Mouse (Mus musculus) gastrocnemius, postnatal 4 days (tissue): ENCODE results near the gene Mto1. TPM values are rescaled to one million over a fixed set of nuclear protein-coding genes. Genes with fewer than 3 reads are reported as not detected.
"Not testable (repeated sequence)": the region's sequence is repeated elsewhere in the genome, so short reads cannot be mapped to it uniquely, and the experiment has no call there.

Experiments used
- DNase-seq, 2 experiments: peaks; one replicate each; pipeline ENCODE4 v3.0.0; 2021 to 2022; ENCODE audit warnings: low spot score in 2 of 2, mixed read lengths in 2 of 2
- total RNA-seq, 2 experiments: library from RNA; stranded (reverse); gene quantifications; 2 replicates each; pipeline ENCODE4 v1.2.3; 2021

Mto1 gene
- total RNA-seq, 2 experiments from 2014 or later = 14.7 to 17.4 TPM

DNA sequence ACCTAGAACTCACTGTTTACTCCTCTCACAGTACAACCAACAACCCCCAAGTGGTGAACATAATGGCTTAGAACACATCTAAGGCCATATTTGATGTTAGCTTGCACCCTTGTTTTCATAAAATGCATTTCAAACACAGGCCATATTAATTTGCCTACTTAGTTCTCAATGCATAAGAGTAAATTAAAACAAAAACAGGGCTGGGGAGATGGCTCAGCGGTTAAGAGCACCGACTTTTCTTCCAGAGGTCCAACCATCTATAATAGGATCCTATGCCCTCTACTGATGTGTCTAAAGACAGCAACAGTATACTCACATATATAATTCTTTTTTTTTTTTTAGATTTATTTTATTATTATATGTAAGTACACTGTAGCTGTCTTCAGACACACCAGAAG lies 27.4 kb downstream of the Mto1 start:
- DNase-seq = no peak

DNA sequence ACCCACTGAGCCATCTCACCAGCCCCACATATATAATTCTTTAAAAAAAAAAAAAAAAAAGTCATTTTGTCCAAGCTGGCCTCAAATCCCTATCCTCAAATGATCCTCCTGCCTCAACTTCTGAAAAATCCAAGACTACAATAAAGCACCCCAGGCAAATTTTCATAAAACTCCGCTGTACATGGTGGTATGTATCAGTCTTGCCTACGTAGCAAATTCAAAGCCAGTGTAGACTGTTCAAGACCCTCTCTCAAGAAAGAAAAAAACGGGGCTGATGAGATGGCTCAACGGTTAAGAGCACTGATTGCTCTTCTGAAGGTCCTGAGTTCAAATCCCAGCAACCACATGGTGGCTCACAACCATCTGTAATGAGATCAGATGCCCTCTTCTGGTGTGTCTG lies 27.9 kb downstream of the Mto1 start:
- DNase-seq = no peak

DNA sequence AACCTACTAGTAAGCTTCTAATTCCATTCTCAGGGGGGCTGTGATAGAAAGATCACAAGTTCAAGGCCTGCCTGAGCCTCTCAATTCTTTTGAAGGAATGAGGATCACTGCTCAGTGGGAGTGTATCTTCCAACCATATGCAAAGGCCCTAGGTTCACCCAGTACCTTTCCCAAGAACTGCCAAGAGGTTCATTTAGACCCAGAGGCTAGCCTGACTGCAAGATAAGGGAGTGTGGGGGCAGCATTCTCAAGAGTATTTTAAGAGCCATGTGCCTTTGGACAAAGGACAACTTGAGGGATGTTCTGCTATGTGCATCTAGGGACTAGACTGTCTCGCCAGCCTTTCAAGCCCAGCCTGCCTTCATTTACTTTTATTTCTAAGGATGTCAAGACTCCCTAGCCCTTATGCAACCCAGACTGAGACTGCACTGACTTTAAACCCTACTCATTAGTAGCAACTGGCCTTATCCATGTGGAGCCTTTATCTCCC lies 28.6 kb downstream of the Mto1 start:
- DNase-seq = no peak

DNA sequence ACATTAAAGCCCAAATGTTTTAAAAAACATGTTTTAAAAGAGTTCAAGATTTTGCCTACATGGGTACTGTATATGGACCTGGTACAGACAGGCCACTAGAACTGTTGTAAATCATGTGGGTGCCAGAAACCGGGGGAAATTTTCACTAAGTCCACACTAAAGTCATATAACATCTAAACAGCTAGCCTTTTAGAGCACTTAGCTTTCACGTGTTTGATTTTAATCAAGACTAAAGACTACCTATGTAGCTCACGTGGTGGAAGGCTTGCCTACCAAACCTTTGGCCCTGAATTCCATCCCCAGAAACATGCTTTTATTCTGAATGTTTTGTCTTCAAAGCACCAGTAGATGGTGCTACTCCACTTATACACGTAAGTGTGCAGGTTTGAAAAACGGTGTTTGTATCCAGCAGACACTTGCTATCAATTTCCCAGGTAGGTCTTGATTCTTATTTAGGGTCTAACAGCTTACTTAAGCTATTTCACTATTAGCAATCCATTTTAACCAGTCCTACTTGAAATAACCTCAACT lies 29.1 kb downstream of the Mto1 start:
- no peak for DNase-seq

DNA sequence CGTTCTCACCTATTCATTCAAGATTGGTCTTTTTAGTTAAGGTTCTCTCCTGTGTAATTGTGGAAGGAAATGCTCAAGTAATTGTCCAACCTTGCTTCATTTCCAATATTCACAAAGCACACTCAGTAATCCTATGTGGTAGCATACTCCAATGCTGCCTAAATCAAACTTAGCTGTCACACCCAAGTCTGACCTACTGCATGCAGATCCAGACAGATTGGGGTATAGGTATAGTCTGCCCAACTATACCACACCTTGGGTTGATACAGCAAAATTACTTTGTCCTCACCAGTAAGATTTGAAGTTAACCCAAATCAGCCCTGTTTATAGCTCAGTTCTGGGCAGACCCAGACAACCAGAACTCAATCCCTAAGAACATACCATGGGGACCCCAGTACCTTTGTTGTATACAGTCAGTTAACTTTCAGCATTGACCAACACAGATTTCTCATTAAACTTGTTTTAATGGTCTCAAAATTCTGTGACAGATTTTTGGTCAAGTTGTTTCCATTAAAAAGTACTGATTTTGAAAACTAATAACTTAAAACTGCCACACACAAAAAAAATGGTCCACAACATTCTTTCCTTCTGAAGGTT lies 30.1 kb downstream of the Mto1 start:
- DNase-seq = not testable (repeated sequence)

DNA sequence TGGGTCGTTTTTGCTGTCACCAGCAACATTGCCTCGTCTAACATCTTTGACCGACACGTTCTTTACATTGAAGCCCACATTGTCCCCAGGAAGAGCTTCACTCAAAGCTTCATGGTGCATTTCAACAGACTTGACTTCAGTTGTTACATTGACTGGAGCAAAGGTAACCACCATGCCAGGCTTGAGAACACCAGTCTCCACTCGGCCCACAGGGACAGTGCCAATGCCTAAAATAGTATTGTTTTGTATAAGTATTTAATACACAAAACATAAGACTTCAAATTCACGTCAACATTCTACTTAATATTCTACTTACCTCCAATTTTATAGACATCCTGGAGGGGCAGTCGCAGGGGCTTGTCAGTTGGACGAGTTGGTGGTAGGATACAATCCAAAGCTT lies 31.3 kb downstream of the Mto1 start:
- DNase-seq = not testable (repeated sequence)

DNA sequence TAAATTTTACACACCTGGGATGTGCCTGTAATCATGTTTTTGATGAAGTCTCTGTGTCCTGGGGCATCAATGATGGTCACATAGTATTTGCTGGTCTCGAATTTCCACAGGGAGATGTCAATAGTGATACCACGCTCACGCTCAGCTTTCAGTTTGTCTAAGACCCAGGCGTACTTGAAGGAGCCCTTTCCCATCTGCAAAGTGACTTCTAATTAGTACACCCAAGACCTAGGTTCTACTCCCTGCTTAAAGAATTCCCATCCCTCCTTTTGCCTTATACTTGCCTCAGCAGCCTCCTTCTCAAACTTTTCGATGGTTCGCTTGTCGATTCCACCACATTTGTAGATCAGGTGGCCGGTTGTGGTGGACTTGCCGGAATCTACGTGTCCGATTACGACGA lies 32.2 kb downstream of the Mto1 start:
- DNase-seq = not testable (repeated sequence)

DNA sequence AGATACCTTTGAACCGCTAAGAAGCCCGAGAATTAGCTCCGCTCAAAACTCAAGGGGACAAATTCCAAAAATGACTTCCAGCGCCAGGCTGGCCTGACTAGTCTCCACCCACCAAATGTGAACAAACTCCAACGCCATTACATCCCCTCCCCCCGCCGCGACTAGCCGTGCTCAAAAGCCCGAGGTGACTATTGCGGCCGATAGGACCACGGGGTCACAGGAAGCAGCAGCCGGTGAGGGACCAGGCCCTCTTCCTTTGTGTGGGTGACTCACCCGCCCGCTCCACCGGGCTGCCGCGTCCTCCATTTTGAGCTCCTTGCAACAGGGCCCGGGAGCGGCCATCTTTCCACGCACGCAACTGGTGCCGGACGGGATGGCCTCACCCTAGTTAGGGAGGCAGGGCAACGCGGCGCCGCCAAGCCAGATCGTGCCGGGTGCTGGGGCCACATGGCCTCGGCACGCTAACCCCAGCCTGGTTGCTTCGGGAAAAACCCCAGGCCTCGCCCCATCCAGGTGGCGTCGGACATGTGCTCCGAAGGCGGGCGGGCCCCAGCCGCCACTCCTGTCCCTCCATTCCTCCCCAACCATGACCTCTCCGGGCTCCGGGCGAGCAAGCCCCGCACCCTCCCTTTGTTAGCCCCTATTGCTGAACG lies 32.8 kb downstream of the Mto1 start:
- DNase-seq = peak; percentile 73 to 82

DNA sequence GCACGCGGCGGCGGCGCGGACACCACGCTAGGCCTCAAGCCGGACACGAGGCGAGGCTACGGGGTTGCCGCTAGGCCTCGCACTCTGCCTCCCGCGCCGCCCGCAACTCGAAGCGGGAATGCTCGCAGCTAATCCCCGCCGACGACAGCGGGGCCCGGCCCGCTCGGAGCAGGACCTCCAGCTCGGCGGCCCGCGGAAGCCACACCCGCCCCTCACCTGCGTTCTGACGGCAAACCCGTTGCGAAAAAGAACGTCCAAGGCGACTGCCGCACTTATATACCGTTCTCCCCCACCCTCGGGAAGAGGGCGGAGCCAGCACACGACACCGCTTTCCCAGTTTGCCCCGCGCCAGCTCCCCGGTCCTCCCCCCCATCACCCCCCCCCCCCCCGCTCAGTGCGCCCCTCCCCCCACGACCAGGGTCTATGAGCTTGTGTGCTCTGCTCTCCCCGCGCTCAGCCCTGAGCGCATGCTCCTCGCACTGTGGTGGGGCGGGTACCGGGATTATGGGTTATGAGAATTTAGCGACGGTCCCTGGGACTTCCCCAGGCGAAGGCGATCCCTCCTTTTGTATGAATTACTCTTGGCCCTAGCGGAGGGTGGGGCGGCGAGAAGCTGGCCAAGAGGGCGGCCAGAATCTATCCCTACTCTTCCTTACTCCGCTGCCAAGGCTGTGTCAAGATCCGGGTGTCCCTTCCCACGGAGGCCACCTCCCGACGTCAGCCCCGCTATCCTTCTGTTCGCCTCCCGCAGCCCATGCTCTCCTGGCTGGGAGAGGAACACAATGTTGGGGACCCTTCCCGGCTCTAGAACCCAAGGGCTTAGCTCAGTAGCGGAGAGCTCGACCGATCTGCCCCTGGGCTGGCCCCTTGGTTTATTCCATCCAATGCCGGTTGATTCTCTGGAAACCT lies 33.7 kb downstream of the Mto1 start:
- peak; percentile 85 to 93 for DNase-seq

DNA sequence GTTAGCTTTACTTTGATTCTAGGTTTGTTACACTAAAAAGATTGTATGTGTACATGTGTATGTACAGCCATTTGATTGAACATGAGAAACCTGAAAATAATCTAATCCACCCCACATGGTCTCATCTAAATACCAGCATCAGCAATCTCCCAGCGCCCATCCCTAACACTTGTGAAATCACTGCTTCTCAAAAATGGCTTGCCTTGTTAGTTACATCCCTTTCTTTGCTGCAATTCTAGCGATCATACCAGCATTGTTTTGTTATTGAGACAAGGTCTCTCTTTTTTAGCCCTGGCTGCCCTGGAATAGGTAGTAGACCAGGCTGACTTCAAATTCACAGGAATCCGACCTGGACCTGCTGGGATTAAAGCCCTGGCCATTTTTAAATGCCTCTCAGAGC lies 34.4 kb downstream of the Mto1 start:
- DNase-seq = no peak

DNA sequence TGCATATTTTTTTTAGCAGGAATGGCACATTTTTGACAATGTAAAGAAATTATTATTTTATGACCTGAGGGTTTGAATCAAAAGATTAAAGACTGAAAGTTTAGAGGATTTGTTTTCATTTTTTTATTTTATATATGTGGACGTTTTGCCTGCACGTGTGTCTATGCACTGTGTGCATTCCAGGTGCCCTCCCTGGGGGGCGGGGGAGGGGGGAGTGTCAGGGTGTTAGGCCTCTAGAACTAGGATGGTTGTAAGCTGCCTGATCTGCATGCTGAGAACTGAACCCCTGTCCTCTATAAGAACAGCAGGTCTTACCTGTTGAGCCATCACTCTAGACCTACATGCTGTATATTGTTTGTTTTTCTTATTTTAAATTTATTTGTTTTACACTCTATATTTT lies 36.7 kb downstream of the Mto1 start:
- no peak for DNase-seq

DNA sequence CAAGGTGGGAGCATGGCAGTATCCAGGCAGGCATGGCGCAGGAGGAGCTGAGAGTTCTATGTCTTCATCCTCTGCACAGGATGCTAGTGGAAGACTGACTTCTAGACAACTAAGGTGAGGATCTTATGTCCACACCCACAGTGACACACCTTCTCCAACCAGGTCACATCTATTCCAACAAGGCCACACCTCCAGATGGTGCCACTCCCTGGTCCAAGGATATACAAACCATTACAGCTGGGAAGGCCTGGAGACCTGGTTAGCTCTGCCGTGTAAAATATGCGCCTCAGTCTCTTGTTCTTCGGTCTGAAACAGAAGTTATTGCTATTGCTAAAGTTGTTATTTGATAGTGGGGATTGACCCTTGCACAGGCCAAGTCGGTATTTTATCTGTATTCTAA lies 40.0 kb downstream of the Mto1 start:
- not testable (repeated sequence) for DNase-seq

DNA sequence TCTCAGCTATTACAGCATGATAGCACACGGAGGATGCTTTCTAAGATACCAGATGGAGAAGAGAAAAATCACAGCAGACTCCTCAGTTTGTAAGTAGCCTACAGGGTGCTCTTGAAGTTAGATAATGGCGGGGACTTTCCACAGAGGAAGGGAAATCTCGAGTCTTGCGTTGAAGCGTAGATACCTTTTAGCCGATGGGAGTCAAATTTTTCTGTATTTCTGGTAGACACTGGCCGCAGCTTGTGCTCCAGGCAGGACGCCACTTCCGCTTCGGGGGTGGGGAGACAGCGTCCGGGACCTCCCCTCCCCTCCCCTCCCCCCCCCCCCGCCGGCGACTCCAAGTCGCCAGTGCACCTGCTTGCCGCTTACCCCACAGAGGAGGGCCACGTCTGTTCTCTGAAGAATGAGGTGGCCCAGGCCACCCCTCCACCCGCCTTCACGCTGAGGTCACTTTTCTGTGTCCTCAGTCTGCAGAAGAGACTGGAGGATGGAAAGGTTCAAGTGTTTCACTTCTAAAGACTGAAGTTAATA lies 40.9 kb downstream of the Mto1 start, which contains the start of gene Eef1a1:
TSS of gene Eef1a1 (minus strand) at position 262 of the 531 bp plus-strand sequence.
- peak; percentile 30 to 63 for DNase-seq

DNA sequence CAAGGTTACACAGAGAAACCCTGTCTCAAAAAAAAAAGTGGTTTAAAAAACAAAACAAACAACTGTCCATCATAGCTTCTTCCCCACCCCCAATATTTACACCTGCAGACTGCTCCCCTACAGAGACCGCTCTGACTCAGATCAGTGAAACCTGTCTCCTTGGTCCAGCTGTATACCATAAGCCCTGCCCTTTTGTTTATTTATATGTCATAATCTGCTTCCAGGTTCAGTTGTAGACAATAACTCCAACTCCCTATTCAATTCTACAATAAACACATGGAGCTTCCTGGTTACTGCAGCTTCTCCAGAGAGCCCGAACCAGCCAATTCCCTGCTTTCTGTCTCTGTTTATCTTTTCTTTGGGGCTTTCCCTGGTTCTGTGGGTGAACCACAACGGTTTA lies 43.2 kb downstream of the Mto1 start:
- DNase-seq = no peak

DNA sequence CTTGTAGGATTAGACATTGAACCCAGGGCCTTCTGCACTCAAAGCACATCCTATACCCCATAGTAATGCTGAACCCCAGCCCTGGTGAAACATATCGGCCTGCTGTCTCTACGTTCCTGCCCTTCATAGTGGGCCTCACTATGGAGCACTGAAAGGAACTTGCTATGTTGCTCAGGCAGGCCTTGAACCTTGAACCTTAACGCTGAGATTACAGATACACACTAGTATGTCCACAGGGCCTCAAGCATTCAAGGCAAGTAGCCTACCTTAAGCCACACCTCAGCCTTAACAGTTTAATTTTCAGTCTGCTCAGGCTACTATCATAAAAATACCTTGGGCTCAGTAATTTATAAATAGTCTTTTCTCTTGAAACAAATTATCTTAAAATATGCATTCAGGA lies 44.2 kb downstream of the Mto1 start:
- no peak for DNase-seq

DNA sequence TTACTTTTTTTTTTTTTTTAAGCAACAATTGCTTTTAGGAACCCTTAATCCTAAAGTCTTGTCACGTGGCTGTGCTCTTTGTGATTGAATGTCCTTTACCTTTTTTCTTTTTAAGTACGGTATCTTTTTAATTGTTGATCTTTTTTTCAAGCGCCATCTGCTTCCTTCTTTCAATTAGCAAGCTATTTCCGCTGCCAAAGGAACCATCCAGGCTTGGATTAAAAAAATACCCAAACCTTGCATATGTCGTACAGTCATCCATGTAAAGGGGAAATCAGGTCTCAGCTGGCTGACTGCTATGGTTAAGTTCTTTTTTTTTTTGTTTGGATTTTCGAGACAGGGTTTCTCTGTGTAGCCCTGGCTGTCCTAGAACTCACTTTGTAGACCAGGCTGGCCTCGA lies 45.2 kb downstream of the Mto1 start:
- no peak for DNase-seq

DNA sequence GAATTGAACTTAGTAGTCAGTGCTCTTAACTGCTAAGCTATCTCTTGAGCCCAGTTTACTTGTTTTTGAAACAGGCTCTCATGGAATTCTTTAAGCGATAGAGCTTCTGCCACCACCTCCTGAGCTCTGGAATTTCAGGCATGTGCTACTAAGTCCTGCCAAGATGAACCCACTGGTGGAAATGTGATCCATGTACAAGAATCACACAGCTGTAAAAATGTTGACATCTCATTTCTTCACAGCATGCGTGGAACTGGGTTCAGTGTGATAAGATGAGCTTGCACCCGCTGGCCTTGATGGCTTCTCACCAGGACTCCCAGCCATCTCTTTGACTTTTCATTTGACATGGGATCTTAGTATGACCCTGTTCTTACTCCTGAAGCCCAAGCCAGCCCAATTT lies 52.4 kb downstream of the Mto1 start:
- no peak for DNase-seq

DNA sequence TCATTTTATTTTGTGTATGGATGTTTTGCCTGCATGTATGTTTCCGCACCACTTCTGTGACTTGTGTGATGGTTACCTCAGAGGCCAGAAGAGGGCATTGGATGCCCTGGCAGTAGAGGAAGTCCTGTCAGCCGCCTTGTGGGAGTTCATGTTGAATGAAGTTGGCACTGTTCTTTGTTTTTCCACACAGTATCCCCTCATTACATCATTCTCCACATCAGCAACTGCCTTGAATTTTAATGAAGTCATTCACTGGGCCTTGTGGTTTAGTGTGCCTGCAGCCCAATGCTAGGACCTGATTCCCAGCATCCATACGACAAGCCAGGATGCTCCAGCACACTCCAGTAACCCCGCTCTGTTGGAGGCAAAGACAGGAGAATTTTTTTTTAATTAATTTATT lies 53.3 kb downstream of the Mto1 start:
- no peak for DNase-seq

DNA sequence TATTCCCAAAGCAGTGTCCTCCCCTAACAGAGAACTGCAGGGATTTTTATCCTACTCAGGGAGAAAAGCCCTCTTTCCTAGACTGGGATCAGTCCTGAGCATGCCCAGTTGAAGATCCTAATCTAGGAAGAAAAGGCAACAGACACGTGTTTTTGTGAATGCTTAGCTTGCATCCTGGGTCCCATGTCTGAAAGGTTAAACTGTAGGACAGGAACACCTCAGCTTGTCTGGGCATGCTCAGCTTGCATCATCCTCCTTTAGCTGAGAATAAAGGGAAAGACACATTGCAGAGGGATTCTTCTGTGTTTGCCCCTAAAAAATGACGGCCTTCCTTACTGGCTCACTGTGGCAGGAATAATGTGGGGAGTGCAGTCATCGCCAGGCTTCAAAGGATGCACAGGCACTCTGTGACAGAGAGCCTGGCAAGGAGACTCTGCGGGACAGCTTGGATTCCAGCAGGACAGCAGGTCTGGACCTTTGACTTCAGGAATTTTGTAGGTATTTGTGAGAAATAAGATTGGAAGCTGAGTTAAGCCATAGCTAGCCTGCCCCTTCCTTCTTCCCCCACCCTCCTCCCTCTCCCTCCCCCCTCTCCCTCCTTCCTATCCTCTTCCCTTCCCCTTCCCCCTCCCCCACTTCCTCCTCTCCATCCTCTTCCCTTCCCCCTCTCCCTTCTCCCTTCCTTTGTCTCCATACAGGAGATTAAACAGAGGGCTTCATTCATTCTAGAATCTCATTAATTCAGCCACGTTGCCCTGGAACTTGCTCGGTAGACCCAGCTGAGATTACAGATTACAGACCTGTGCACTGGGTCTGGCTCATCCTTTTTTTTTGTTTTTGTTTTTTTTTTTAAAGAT lies 55.4 kb downstream of the Mto1 start:
- no peak for DNase-seq

DNA sequence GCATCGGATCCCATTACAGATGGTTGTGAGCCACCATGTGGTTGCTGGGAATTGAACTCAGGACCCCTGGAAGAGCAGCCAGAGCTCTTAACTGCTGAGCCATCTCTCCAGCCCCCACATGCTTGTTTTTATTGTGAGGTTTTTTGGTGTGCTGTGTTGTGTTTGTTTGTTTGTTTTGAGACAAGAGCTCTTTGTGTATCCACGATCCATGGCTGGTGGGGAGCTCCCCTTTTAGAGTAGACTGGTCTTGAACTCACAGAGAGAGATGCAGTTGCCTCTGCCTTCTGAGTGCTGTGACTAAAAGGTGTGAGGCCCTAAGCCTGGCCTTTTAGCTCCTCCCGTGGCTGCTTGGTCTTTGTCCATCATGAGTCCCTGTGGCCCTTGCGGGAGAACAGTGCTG lies 56.1 kb downstream of the Mto1 start:
- DNase-seq = no peak

DNA sequence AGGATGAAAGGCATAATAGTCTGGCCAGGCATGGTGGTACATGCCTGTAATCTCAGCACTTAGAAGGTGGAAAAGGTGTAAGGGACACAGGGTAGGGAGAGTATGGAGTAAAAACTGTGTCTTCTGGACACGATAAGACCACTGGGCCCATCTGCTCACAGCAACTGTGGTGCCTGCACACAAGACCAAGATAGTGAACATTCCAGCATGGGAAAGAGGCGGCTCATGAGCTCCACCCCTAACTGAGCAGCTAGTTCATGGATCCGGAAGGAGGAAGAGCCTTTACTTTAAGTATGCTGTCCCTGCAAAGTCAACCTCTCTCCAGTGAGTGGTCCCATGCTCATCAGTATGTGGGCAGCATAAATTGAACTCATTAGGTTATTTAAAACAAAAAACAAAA lies 56.7 kb downstream of the Mto1 start:
- no peak for DNase-seq
